Mouse (Mus musculus): Measurements from ENCODE around the gene Phc2. TPM values are rescaled to one million over a fixed set of nuclear protein-coding genes. Genes with fewer than 3 reads are reported as not detected.

Phc2 gene
- total RNA-seq, 1 experiment, result 29.8 TPM

DNA sequence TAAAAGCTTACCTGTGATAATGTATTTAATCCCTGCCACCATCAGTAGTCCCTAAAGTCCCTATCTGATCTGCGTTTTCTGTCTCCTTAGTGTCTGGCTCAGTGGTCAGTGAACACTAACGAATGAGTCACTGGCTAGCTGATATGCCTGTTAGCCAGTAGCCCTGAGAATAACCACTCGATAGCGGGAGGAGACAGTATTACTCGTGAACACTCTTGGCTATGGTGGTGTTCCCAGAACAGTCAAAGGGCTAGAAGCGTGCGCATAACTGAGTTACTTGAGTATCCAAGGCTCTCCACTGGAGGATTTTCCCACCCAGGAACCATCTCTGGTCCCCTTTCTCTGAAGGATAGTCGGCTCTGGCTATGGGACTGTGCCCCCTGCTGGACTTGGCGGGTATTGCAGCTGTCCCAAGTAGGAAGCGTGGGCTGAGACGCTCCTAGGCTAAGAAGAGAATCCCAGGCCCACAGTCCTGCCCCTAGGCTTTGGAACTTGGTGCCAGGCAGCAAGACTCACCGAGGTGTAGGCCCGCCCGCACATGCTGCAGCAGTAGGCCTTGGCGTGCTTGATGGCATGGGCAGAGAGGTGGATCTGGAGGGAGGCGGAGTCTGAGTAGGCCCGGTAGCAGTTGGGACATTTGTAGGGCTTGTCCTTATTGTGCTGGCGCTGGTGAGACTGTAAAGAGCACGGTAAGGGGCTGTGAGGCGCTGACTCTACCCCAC lies 122.2 kb downstream of the Phc2 start:
- DNase-seq (ENCODE audit: low read depth, low spot score), result peak; percentile 79
- H3K27ac ChIP-seq (ENCODE audit: insufficient read depth, low read depth, low read length, poor library complexity, severe bottlenecking), result no peak overlapping the region
- H3K4me3 ChIP-seq (ENCODE audit: insufficient read depth in 1 of 2, low read depth in 1 of 2, low read length in 2 of 2, poor library complexity in 1 of 2, severe bottlenecking in 1 of 2), result peak overlapping the region; percentile 25 to 58
- in situ Hi-C loops (cut with MboI; ENCODE audit: low sequenced_read_pairs in 2 of 2, unreplicated experiment in 2 of 2), result no loop called here
- H3K9ac ChIP-seq (ENCODE audit: insufficient read depth, low read depth, low read length, poor library complexity, severe bottlenecking), result no peak overlapping the region; the same call in 1 of the 2 replicates
- H3K9me3 ChIP-seq (ENCODE audit: control insufficient read depth, insufficient read depth, low read depth, low read length), result no peaks in the 10 kb centered on the region
- TF ChIP-seq CHD2 (IDR thresholded peaks at IDR 0.05; ENCODE audit: low read depth, low read length), result no peak
- TF ChIP-seq ZNF384 (IDR thresholded peaks at IDR 0.05; ENCODE audit: low read depth, low read length), result no peak
- no peak for TF ChIP-seq MAFK (IDR thresholded peaks at IDR 0.05; ENCODE audit: insufficient read depth, low read depth, low read length)
- TF ChIP-seq ZC3H11A (IDR thresholded peaks at IDR 0.05; ENCODE audit: borderline replicate concordance, low read depth, low read length), result peak; percentile 18; the same call in 1 of the 2 replicates
- TF ChIP-seq HCFC1 (IDR thresholded peaks at IDR 0.05; ENCODE audit: borderline replicate concordance, insufficient read depth, low read length), result no peak
- H3K4me1 ChIP-seq (ENCODE audit: control insufficient read depth in 2 of 2, insufficient read depth in 2 of 2, low read length in 2 of 2, poor library complexity in 1 of 2), result no peaks in the 10 kb centered on the region
- H3K36me3 ChIP-seq (ENCODE audit: control insufficient read depth, insufficient read depth, low read length, poor library complexity, severe bottlenecking), result no peaks in the 10 kb centered on the region

DNA sequence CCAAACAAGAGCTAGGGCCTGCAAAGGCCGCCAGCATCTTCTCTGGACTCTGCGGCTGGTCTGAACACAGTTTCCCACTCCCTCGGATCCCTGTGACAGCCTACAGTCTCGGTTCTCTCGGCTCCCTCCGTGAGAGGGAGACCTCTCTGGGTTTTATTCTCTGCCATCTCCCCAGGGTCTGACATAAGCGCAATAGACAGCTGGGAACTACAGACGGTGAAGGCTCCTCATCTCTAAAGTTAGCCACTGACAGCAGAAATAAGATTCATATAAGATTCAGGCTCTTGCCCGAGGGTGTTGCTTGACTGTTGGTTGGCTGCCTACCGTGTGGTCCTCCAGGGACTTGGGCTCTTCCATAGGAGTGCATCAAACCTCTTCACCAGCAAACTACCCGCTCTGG lies 123.1 kb downstream of the Phc2 start:
- H3K36me3 ChIP-seq (ENCODE audit: control insufficient read depth, insufficient read depth, low read length, poor library complexity, severe bottlenecking), result no peaks in the 10 kb centered on the region
- no peaks in the 10 kb centered on the region for H3K4me1 ChIP-seq (ENCODE audit: control insufficient read depth in 2 of 2, insufficient read depth in 2 of 2, low read length in 2 of 2, poor library complexity in 1 of 2)
- H3K9ac ChIP-seq (ENCODE audit: insufficient read depth, low read depth, low read length, poor library complexity, severe bottlenecking), result no peak overlapping the region
- in situ Hi-C loops (cut with MboI; ENCODE audit: low sequenced_read_pairs in 2 of 2, unreplicated experiment in 2 of 2), result no loop called here
- TF ChIP-seq HCFC1 (IDR thresholded peaks at IDR 0.05; ENCODE audit: borderline replicate concordance, insufficient read depth, low read length), result no peak
- TF ChIP-seq CHD2 (IDR thresholded peaks at IDR 0.05; ENCODE audit: low read depth, low read length), result no peak
- TF ChIP-seq MAFK (IDR thresholded peaks at IDR 0.05; ENCODE audit: insufficient read depth, low read depth, low read length), result no peak
- TF ChIP-seq ZNF384 (IDR thresholded peaks at IDR 0.05; ENCODE audit: low read depth, low read length), result no peak
- TF ChIP-seq ZC3H11A (IDR thresholded peaks at IDR 0.05; ENCODE audit: borderline replicate concordance, low read depth, low read length), result no peak
- H3K27ac ChIP-seq (ENCODE audit: insufficient read depth, low read depth, low read length, poor library complexity, severe bottlenecking), result no peak overlapping the region
- DNase-seq (ENCODE audit: low read depth, low spot score), result no peak
- H3K4me3 ChIP-seq (ENCODE audit: insufficient read depth in 1 of 2, low read depth in 1 of 2, low read length in 2 of 2, poor library complexity in 1 of 2, severe bottlenecking in 1 of 2), result 0 out of 4 replicates have a peak overlapping the region, but pooled peaks of 1 of the 2 experiments have one; percentile 17
- H3K9me3 ChIP-seq (ENCODE audit: control insufficient read depth, insufficient read depth, low read depth, low read length), result no peaks in the 10 kb centered on the region

GRCm38 (mm10) chr4:128782037-128782436 lies 127.5 kb downstream of the Phc2 start:
- peaks cover 0 to 2% of the 10 kb centered on the region in 2 experiments; a peak in 1 of 4 replicates for H3K4me1 ChIP-seq (ENCODE audit: control insufficient read depth in 2 of 2, insufficient read depth in 2 of 2, low read length in 2 of 2, poor library complexity in 1 of 2)
- no peaks in the 10 kb centered on the region for H3K9me3 ChIP-seq (ENCODE audit: control insufficient read depth, insufficient read depth, low read depth, low read length)
- DNase-seq (ENCODE audit: low read depth, low spot score), result no peak
- TF ChIP-seq CHD2 (IDR thresholded peaks at IDR 0.05; ENCODE audit: low read depth, low read length), result no peak
- no peak for TF ChIP-seq ZC3H11A (IDR thresholded peaks at IDR 0.05; ENCODE audit: borderline replicate concordance, low read depth, low read length)
- TF ChIP-seq HCFC1 (IDR thresholded peaks at IDR 0.05; ENCODE audit: borderline replicate concordance, insufficient read depth, low read length), result no peak
- no peak for TF ChIP-seq ZNF384 (IDR thresholded peaks at IDR 0.05; ENCODE audit: low read depth, low read length)
- no peak for TF ChIP-seq MAFK (IDR thresholded peaks at IDR 0.05; ENCODE audit: insufficient read depth, low read depth, low read length)
- in situ Hi-C loops (cut with MboI; ENCODE audit: low sequenced_read_pairs in 2 of 2, unreplicated experiment in 2 of 2), result no loop called here
- no peak overlapping the region for H3K27ac ChIP-seq (ENCODE audit: insufficient read depth, low read depth, low read length, poor library complexity, severe bottlenecking)
- H3K9ac ChIP-seq (ENCODE audit: insufficient read depth, low read depth, low read length, poor library complexity, severe bottlenecking), result no peak overlapping the region
- H3K4me3 ChIP-seq (ENCODE audit: insufficient read depth in 1 of 2, low read depth in 1 of 2, low read length in 2 of 2, poor library complexity in 1 of 2, severe bottlenecking in 1 of 2), result no peak overlapping the region
- no peaks in the 10 kb centered on the region; the same call in 1 of the 2 replicates for H3K36me3 ChIP-seq (ENCODE audit: control insufficient read depth, insufficient read depth, low read length, poor library complexity, severe bottlenecking)

GRCm38 (mm10) chr4:128782645-128783044 lies 128.1 kb downstream of the Phc2 start:
- no peak overlapping the region for H3K9ac ChIP-seq (ENCODE audit: insufficient read depth, low read depth, low read length, poor library complexity, severe bottlenecking)
- peaks cover 0 to 2% of the 10 kb centered on the region in 2 experiments; a peak in 1 of 4 replicates for H3K4me1 ChIP-seq (ENCODE audit: control insufficient read depth in 2 of 2, insufficient read depth in 2 of 2, low read length in 2 of 2, poor library complexity in 1 of 2)
- in situ Hi-C loops (cut with MboI; ENCODE audit: low sequenced_read_pairs in 2 of 2, unreplicated experiment in 2 of 2), result no loop called here
- TF ChIP-seq CHD2 (IDR thresholded peaks at IDR 0.05; ENCODE audit: low read depth, low read length) (no peak), ZNF384 (IDR thresholded peaks at IDR 0.05; ENCODE audit: low read depth, low read length) (no peak), HCFC1 (IDR thresholded peaks at IDR 0.05; ENCODE audit: borderline replicate concordance, insufficient read depth, low read length) (no peak), MAFK (IDR thresholded peaks at IDR 0.05; ENCODE audit: insufficient read depth, low read depth, low read length) (no peak), ZC3H11A (IDR thresholded peaks at IDR 0.05; ENCODE audit: borderline replicate concordance, low read depth, low read length) (no peak)
- H3K36me3 ChIP-seq (ENCODE audit: control insufficient read depth, insufficient read depth, low read length, poor library complexity, severe bottlenecking), result no peaks in the 10 kb centered on the region; the same call in 1 of the 2 replicates
- H3K27ac ChIP-seq (ENCODE audit: insufficient read depth, low read depth, low read length, poor library complexity, severe bottlenecking), result no peak overlapping the region
- H3K9me3 ChIP-seq (ENCODE audit: control insufficient read depth, insufficient read depth, low read depth, low read length), result no peaks in the 10 kb centered on the region
- H3K4me3 ChIP-seq (ENCODE audit: insufficient read depth in 1 of 2, low read depth in 1 of 2, low read length in 2 of 2, poor library complexity in 1 of 2, severe bottlenecking in 1 of 2), result no peak overlapping the region
- DNase-seq (ENCODE audit: low read depth, low spot score), result no peak

Measured in ES-E14 (cell line).